Mouse (Mus musculus): Measurements from ENCODE around the gene Dclre1a. TPM values are rescaled to one million over a fixed set of nuclear protein-coding genes. Genes with fewer than 3 reads are reported as not detected.
"Not testable (repeated sequence)": the region's sequence is repeated elsewhere in the genome, so short reads cannot be mapped to it uniquely, and the experiment has no call there.

The Dclre1a gene
- polyA plus RNA-seq, 1 experiment from 2014 or later: 17.9 TPM

DNA sequence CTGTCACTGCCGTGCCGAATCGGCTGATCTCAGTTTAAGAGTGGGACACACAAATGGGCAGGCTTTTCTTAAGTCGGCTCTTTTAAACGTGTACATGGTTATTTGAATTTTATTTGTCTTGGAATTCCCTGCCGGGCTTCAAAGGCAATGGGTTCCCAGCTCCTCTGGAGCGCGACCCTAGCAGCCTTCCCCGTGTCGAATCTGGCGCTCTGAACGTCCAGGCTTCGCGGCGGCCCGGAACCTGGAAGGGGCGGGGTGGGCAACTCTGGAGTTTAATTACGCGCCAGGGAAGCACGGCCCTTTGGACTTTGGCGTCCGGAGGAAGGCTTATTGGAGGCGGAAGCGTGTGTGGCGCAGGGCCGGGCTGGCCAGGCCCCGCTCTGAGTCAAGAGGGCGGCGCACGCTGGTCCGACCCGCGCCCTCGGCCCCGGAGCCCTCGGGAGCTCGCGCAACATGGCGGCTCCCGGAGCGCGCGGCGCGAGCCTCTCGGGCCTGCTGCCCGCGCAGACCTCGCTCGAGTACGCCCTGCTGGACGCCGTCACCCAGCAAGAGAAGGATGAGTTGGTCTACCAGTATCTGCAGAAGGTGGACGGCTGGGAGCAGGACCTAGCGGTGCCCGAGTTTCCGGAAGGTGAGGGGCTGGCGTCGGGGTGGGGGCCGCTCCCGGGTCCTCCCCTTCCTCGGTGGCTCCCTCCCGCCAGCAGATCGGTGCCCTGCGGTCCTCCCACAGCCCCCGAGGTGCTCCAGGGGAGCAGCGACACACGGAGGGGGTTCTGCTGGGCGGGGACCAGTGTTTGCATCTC, 409 bp upstream of the Dclre1a start, which contains the start of gene Nhlrc2:
Gene Nhlrc2, plus strand, starts transcription at position 32 of the 803 bp plus-strand sequence.
- under 1% methylated on average over 69 of the region's 69 CpGs for WGBS

GRCm38 (mm10) chr19:56546031-56546430, 2.0 kb downstream of the Dclre1a start:
- Histone ChIP-seq H3K4me2 (no peak overlapping the region), H3K27ac (no peak overlapping the region), H3K9ac (no peak overlapping the region), H3K4me3 (no peak overlapping the region), H3K27me3 (no peaks in the 10 kb centered on the region), H3K9me3 (no peaks in the 10 kb centered on the region), H3K4me1 (peaks cover 12% of the 10 kb centered on the region; the same call in 1 of the 2 replicates), H3K36me3 (peaks cover 29% of the 10 kb centered on the region)
- no peak for ATAC-seq (ENCODE audit: insufficient number of reproducible peaks, low FRiP score, low TSS enrichment, low read depth)

More for the DNA sequence above, 409 bp upstream of the Dclre1a start, which contains the start of gene Nhlrc2:
- Histone ChIP-seq H3K4me3 (peak within 1 kb of the TSS; percentile 92), H3K27ac (peak within 1 kb of the TSS; percentile 98), H3K27me3 (no peaks in the 10 kb centered on the region), H3K4me1 (peaks cover 12% of the 10 kb centered on the region; the same call in 1 of the 2 replicates), H3K9ac (peak within 1 kb of the TSS; percentile 90), H3K9me3 (no peaks in the 10 kb centered on the region), H3K36me3 (peaks cover 36% of the 10 kb centered on the region), H3K4me2 (peak within 1 kb of the TSS; percentile 79)
- ATAC-seq (ENCODE audit: insufficient number of reproducible peaks, low FRiP score, low TSS enrichment, low read depth): peak; percentile 88

DNA sequence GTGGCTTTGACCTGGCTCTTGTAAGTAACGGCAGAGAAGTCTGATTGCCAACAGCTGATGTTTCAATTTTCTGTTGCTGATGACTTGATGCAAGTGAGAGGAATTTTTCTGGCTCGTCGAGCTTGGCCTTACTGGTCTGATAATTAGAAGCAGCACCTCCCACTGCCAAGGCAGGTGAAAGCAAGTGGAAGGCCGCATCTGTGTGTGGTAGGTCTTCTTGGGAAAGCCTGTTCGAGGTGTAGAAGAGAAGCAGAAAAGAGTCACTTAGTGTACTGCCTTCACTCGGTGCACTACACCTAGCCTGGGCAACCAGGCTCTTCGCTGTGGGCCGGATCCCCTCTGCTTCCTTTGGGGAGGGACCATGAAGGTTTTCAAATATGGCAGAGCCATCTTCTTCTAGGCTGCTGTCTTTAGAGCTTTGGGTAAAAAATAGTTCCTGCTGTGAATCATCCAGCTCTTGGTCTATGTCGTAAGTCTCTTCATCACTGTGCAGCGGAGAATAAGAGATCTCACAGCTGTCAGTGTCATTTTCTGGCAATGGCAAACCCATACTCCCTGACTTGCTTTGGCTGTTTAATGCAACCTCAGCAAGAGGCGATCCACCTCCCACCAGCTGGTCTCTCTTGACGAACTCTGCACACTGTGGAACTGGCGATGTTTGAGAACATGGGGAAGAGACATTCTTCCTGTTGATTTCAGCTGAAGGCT, 3.2 kb downstream of the Dclre1a start:
- peaks cover 12% of the 10 kb centered on the region; the same call in 1 of the 2 replicates for H3K4me1 ChIP-seq
- no peak for ATAC-seq (ENCODE audit: insufficient number of reproducible peaks, low FRiP score, low TSS enrichment, low read depth)
- H3K4me2 ChIP-seq: no peak overlapping the region
- no peaks in the 10 kb centered on the region for H3K9me3 ChIP-seq
- peaks cover 35% of the 10 kb centered on the region for H3K36me3 ChIP-seq
- WGBS: 87% methylated on average over 13 of the region's 13 CpGs
- H3K27me3 ChIP-seq: no peaks in the 10 kb centered on the region
- no peak overlapping the region for H3K4me3 ChIP-seq
- no peak overlapping the region for H3K9ac ChIP-seq
- no peak overlapping the region for H3K27ac ChIP-seq

DNA sequence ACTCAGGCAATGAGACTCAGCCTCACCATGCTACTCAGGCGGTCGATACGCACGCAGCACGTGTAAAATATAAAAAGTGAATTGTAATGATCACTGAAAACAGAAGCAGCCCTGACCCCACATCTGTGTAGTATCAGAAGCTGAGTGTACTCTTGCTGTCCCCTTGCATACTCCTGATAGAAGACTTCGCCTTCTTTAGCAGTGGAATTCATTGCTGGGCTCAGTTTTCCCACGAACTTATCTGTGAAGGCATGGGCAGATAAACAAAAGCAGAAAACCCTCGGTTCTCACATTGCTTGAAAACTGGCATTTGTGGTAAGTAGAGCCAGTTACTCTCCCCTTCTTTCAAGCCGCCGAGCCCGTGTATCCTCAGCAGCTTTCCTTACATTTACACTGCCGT, 4.7 kb downstream of the Dclre1a start:
- ATAC-seq (ENCODE audit: insufficient number of reproducible peaks, low FRiP score, low TSS enrichment, low read depth): no peak
- H3K36me3 ChIP-seq: peaks cover 36% of the 10 kb centered on the region
- peaks cover 7% of the 10 kb centered on the region; the same call in 1 of the 2 replicates for H3K4me1 ChIP-seq
- no peak overlapping the region for H3K27ac ChIP-seq
- no peak overlapping the region for H3K4me2 ChIP-seq
- 93% methylated on average over 12 of the region's 12 CpGs for WGBS
- no peak overlapping the region for H3K4me3 ChIP-seq
- no peak overlapping the region for H3K9ac ChIP-seq
- H3K27me3 ChIP-seq: no peaks in the 10 kb centered on the region
- H3K9me3 ChIP-seq: no peaks in the 10 kb centered on the region

DNA sequence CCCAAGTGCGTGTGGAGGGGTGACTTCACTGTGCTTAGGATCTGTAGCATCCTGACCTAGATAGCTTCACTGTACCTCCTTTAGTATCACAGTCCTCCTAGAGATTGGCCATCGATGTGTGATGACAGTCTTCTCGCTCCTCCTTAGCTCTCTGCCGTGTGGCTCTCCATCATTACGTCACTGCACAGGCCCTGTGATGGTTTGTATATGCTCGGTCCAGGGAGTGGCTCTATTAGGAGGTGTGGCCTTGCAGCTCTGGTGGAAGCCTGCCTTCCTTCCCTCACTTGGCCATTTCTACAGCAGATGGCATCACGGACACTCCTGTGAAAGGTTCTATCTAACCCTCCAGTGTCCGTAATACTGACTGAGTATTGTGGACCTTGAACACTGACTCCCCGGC, 12.3 kb downstream of the Dclre1a start:
- no peak for ATAC-seq (ENCODE audit: insufficient number of reproducible peaks, low FRiP score, low TSS enrichment, low read depth)
- 86% methylated on average over 9 of the region's 9 CpGs for WGBS
- no peak overlapping the region for H3K9ac ChIP-seq
- H3K4me1 ChIP-seq: no peaks in the 10 kb centered on the region
- no peak overlapping the region for H3K4me2 ChIP-seq
- H3K36me3 ChIP-seq: peaks cover 28% of the 10 kb centered on the region
- H3K9me3 ChIP-seq: no peaks in the 10 kb centered on the region
- H3K4me3 ChIP-seq: no peak overlapping the region
- H3K27ac ChIP-seq: no peak overlapping the region
- H3K27me3 ChIP-seq: no peaks in the 10 kb centered on the region

- H3K36me3 ChIP-seq: peaks cover 23% of the 10 kb centered on the region
- no peak overlapping the region for H3K4me2 ChIP-seq
- no peak overlapping the region for H3K9ac ChIP-seq
- WGBS: 80% methylated on average over 9 of the region's 9 CpGs
- no peak overlapping the region for H3K27ac ChIP-seq
- H3K9me3 ChIP-seq: no peaks in the 10 kb centered on the region
- no peaks in the 10 kb centered on the region for H3K4me1 ChIP-seq
- no peak overlapping the region for H3K4me3 ChIP-seq
- ATAC-seq (ENCODE audit: insufficient number of reproducible peaks, low FRiP score, low TSS enrichment, low read depth): no peak
- no peaks in the 10 kb centered on the region for H3K27me3 ChIP-seq
Observed at GRCm38 (mm10) chr19:56535064-56535463, 13.0 kb downstream of the Dclre1a start.

GRCm38 (mm10) chr19:56534337-56534736, 13.7 kb downstream of the Dclre1a start:
- Histone ChIP-seq H3K36me3 (peaks cover 22% of the 10 kb centered on the region), H3K4me1 (no peaks in the 10 kb centered on the region), H3K9ac (no peak overlapping the region), H3K4me2 (no peak overlapping the region), H3K9me3 (no peaks in the 10 kb centered on the region), H3K27ac (no peak overlapping the region), H3K27me3 (no peaks in the 10 kb centered on the region), H3K4me3 (no peak overlapping the region)
- 81% methylated on average over 3 of the region's 3 CpGs for WGBS
- no peak for ATAC-seq (ENCODE audit: insufficient number of reproducible peaks, low FRiP score, low TSS enrichment, low read depth)

DNA sequence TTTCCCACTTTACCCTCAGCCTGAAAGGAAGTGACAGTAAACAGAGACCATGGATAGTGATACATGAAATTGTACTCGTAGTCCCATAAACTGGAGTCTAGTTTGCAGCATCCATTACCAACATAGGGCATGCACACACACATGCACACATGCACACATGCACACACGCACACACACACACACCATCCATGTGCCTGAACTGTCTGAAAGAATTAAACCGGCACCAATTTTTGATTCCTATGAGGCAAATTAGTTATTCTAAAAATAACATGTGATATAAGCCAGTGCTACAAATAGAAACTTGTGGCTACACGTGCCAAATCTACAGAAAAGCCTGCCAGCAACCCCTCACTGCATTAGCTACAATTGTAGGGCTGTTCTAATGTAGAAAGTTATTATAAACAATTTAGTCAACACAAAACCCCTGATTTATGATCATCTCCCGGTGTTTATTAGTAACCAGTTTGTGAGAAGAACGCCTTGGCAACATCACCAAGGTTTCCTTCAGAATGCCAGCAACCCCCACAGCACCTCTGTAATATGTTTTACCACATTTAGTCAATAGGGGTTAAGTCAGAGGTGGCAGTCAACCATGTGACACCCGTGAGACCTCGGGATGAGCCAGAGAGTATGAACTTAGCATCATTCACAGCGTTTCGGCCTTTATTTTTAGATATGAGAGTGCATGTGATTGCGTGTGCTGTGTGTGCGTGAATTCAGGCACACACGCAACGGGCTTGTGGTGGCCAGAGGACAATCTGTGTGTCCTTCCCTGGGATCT, 14.5 kb downstream of the Dclre1a start:
- no peaks in the 10 kb centered on the region for H3K9me3 ChIP-seq
- peaks cover 22% of the 10 kb centered on the region for H3K36me3 ChIP-seq
- H3K4me3 ChIP-seq: no peak overlapping the region
- no peak for ATAC-seq (ENCODE audit: insufficient number of reproducible peaks, low FRiP score, low TSS enrichment, low read depth)
- no peak overlapping the region for H3K9ac ChIP-seq
- no peaks in the 10 kb centered on the region for H3K4me1 ChIP-seq
- 84% methylated on average over 14 of the region's 14 CpGs for WGBS
- no peaks in the 10 kb centered on the region for H3K27me3 ChIP-seq
- no peak overlapping the region for H3K27ac ChIP-seq
- H3K4me2 ChIP-seq: no peak overlapping the region

DNA sequence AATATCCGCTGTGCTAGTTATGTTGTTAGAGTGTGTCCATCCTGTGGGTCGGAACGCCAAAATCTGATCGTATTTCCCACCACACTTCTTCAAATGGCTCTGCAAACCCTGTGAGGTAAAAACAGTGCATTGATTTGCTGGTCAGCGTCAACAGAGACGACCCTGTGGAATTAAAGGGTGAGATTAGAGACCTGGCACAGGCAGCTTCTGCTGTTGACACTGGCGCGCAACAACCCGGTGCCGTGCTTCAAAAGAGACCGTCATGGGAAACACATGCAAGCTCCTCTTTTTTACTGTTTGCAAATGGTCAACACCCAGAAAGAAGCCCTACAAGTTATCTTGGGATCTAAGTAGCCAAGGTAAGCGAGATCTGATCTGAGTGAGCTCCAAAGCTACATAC, 16.8 kb downstream of the Dclre1a start:
- Histone ChIP-seq H3K4me1 (no peaks in the 10 kb centered on the region), H3K9me3 (no peaks in the 10 kb centered on the region), H3K27me3 (no peaks in the 10 kb centered on the region), H3K9ac (no peak overlapping the region), H3K36me3 (peaks cover 16% of the 10 kb centered on the region), H3K4me2 (no peak overlapping the region), H3K27ac (no peak overlapping the region), H3K4me3 (no peak overlapping the region)
- WGBS: 87% methylated on average over 12 of the region's 12 CpGs
- ATAC-seq (ENCODE audit: insufficient number of reproducible peaks, low FRiP score, low TSS enrichment, low read depth): no peak

DNA sequence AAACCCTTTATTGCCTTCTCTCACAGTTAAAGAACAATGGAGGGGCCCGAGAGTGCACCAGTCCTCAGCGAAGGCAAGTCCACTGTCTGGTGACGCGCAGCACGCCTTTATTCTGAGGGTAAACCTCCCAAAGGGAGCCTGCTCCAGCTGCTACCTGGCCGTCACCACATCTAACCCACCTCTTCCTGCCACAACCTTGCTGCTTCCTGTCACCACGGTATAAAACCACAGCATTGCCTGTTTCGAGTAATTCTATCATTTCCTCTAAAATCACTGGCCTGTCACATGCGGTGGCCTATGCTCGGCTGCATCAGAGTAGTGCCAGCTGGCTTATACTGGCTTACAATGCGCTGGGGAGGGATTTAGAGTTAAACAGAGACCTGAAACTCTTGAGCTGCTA, 17.5 kb downstream of the Dclre1a start:
- not testable (repeated sequence) for H3K4me2 ChIP-seq; H3K36me3 ChIP-seq; H3K27me3 ChIP-seq; H3K9me3 ChIP-seq; ATAC-seq (ENCODE audit: insufficient number of reproducible peaks, low FRiP score, low TSS enrichment, low read depth); H3K4me3 ChIP-seq; H3K9ac ChIP-seq; H3K27ac ChIP-seq; H3K4me1 ChIP-seq
- WGBS: no CpG with 5 or more reads among the region's 11 CpGs

GRCm38 (mm10) chr19:56519408-56519807, 28.6 kb downstream of the Dclre1a start:
- H3K27me3 ChIP-seq; H3K4me2 ChIP-seq; H3K9ac ChIP-seq; H3K4me3 ChIP-seq; ATAC-seq (ENCODE audit: insufficient number of reproducible peaks, low FRiP score, low TSS enrichment, low read depth); H3K27ac ChIP-seq; H3K36me3 ChIP-seq; H3K9me3 ChIP-seq; H3K4me1 ChIP-seq: not testable (repeated sequence)
- WGBS: no CpG with 5 or more reads among the region's 7 CpGs

GRCm38 (mm10) chr19:56513527-56513926, 34.5 kb downstream of the Dclre1a start:
- H3K27me3 ChIP-seq; H3K27ac ChIP-seq; H3K4me1 ChIP-seq; H3K4me3 ChIP-seq; ATAC-seq (ENCODE audit: insufficient number of reproducible peaks, low FRiP score, low TSS enrichment, low read depth); H3K4me2 ChIP-seq; H3K9me3 ChIP-seq; H3K36me3 ChIP-seq; H3K9ac ChIP-seq: not testable (repeated sequence)
- WGBS: no CpG with 5 or more reads among the region's 2 CpGs

All from limb, embryonic 15.5 days (tissue).